ENCODE assay signal across 8 mouse cellular contexts in genomic region chr17:17623221-17623889, GRCm38 (mm10). TPM values are rescaled to one million over a fixed set of nuclear protein-coding genes. Genes with fewer than 3 reads are reported as not detected.
DNase-seq lines count a peak whose midpoint lies in the region; ATAC-seq and TF ChIP-seq lines count a peak whose summit lies in the region.

No protein-coding gene starts in this region.

- H3K9me3 ChIP-seq in kidney, embryonic 14.5 days (ENCODE audit: control insufficient read depth, low read length): no peaks in the 10 kb centered on the region
- H3K9me3 ChIP-seq in hindbrain, embryonic 12.5 days (replicated peaks): no peaks in the 10 kb centered on the region
- H3K9me3 ChIP-seq in midbrain, embryonic 14.5 days (ENCODE audit: control insufficient read depth, low read length): no peaks in the 10 kb centered on the region

- DNase-seq in kidney, adult 8-10 months: no peak
- DNase-seq in midbrain, embryonic 14.5 days: no peak
- DNase-seq in gastrocnemius, postnatal 14 days: no peak
- DNase-seq in layer of hippocampus, adult 8-10 months (ENCODE audit: low spot score in 2 of 2): no peak
- DNase-seq in cerebellum, postnatal 36 days: no peak

- H3K36me3 ChIP-seq in kidney, embryonic 14.5 days (ENCODE audit: control insufficient read depth, insufficient read depth, low read length): no peaks in the 10 kb centered on the region
- H3K36me3 ChIP-seq in hindbrain, embryonic 12.5 days: no peaks in the 10 kb centered on the region
- H3K36me3 ChIP-seq in midbrain, embryonic 14.5 days (ENCODE audit: control insufficient read depth, insufficient read depth, low read length): no peaks in the 10 kb centered on the region

- TF ChIP-seq CTCF in bone marrow macrophage, adult 2 months (IDR thresholded peaks at IDR 0.05; ENCODE audit: low read depth, low read length): no peak

- ATAC-seq in kidney, embryonic 14.5 days (ENCODE audit: low FRiP score, low TSS enrichment): no peak
- ATAC-seq in hindbrain, embryonic 12.5 days (ENCODE audit: low FRiP score): no peak
- no peak for ATAC-seq in midbrain, embryonic 14.5 days (ENCODE audit: low FRiP score, low TSS enrichment)

- peaks cover 3% of the 10 kb centered on the region; the same call in 1 of the 2 replicates for H3K4me1 ChIP-seq in kidney, embryonic 14.5 days (ENCODE audit: control insufficient read depth, insufficient read depth, low read length)
- H3K4me1 ChIP-seq in bone marrow macrophage, adult 2 months (ENCODE audit: control insufficient read depth, insufficient read depth, low read length): peaks cover 20% of the 10 kb centered on the region
- peaks cover 9% of the 10 kb centered on the region for H3K4me1 ChIP-seq in hindbrain, embryonic 12.5 days
- peaks cover 20% of the 10 kb centered on the region for H3K4me1 ChIP-seq in midbrain, embryonic 14.5 days (ENCODE audit: control insufficient read depth, insufficient read depth, low read length)

- 4% methylated on average over 7 of the region's 7 CpGs for WGBS in kidney, embryonic 14.5 days
- WGBS in hindbrain, embryonic 12.5 days: 2% methylated on average over 7 of the region's 7 CpGs
- WGBS in midbrain, embryonic 14.5 days: 2% methylated on average over 7 of the region's 7 CpGs

- no peaks in the 10 kb centered on the region for H3K27me3 ChIP-seq in kidney, embryonic 14.5 days (ENCODE audit: control insufficient read depth, insufficient read depth, low read length)
- no peaks in the 10 kb centered on the region for H3K27me3 ChIP-seq in hindbrain, embryonic 12.5 days
- H3K27me3 ChIP-seq in midbrain, embryonic 14.5 days (ENCODE audit: control insufficient read depth, insufficient read depth, low read length): no peaks in the 10 kb centered on the region

- intact Hi-C loops in gastrocnemius, postnatal 14 days (cut with DNase I; ENCODE audit: low total_unique reads): no loop called here

- no peak for TF ChIP-seq POLR2A in bone marrow macrophage, adult 2 months (IDR thresholded peaks at IDR 0.05; ENCODE audit: borderline replicate concordance, low read depth, low read length)

- H3K9ac ChIP-seq in kidney, embryonic 14.5 days (ENCODE audit: low read depth, low read length): peak overlapping the region; percentile 93
- peak overlapping the region; percentile 94 for H3K9ac ChIP-seq in hindbrain, embryonic 12.5 days
- H3K9ac ChIP-seq in midbrain, embryonic 14.5 days (replicated peaks; ENCODE audit: low read length): peak overlapping the region; percentile 97

- H3K4me2 ChIP-seq in kidney, embryonic 14.5 days (replicated peaks; ENCODE audit: low read depth, low read length): peak overlapping the region; percentile 50
- H3K4me2 ChIP-seq in hindbrain, embryonic 12.5 days (replicated peaks): peak overlapping the region; percentile 68
- H3K4me2 ChIP-seq in midbrain, embryonic 14.5 days (ENCODE audit: low read length): peak overlapping the region; percentile 75

- H3K27ac ChIP-seq in kidney, embryonic 14.5 days (ENCODE audit: low read depth, low read length): peak overlapping the region; percentile 100
- H3K27ac ChIP-seq in bone marrow macrophage, adult 2 months (ENCODE audit: insufficient read depth, low read depth, low read length): peak overlapping the region; percentile 70
- H3K27ac ChIP-seq in hindbrain, embryonic 12.5 days: peak overlapping the region; percentile 100
- peak overlapping the region; percentile 100 for H3K27ac ChIP-seq in midbrain, embryonic 14.5 days (replicated peaks; ENCODE audit: low read depth, low read length)

- peak overlapping the region; percentile 94 for H3K4me3 ChIP-seq in kidney, embryonic 14.5 days (ENCODE audit: low read length)
- peak overlapping the region; percentile 74 for H3K4me3 ChIP-seq in bone marrow macrophage, adult 2 months (ENCODE audit: insufficient read depth, low read length)
- H3K4me3 ChIP-seq in hindbrain, embryonic 12.5 days: peak overlapping the region; percentile 73
- peak overlapping the region; percentile 93 for H3K4me3 ChIP-seq in midbrain, embryonic 14.5 days (replicated peaks; ENCODE audit: low read depth, low read length)

RNA-seq across cellular contexts. Expression of gene Lnpep, which starts 1.5 kb away (rescaled TPM):
- 11.3 and 12.4 TPM in 2 replicates for polyA plus RNA-seq in kidney, embryonic 14.5 days (2014; fragmentation: Nextera tagmentation; extraction: Ambion mirVana)
- polyA plus RNA-seq in bone marrow macrophage, adult 2 months (2012; ENCODE audit: insufficient read depth, insufficient read length, missing spikeins): 54.1 and 58.0 TPM in 2 replicates
- 10.1 and 10.3 TPM in 2 replicates for polyA plus RNA-seq in hindbrain, embryonic 12.5 days (2016; fragmentation: Nextera tagmentation; extraction: Ambion mirVana)
- polyA plus RNA-seq in midbrain, embryonic 14.5 days (2014; fragmentation: Nextera tagmentation; extraction: Ambion mirVana): 8.8 and 13.5 TPM in 2 replicates
- 100 to 1,000 TPM in 1 of 2 experiments, 10 to 100 TPM in 1; 77.2 to 102 TPM for total RNA-seq in gastrocnemius, postnatal 14 days (2021)
- total RNA-seq in layer of hippocampus, adult 8-10 months (2022): 100 to 1,000 TPM in 3 of 4 experiments, 10 to 100 TPM in 1; 95.9 to 107 (median 103) TPM
